Mouse (Mus musculus) CH12.LX (cell line): ENCODE results near the gene S100pbp.

ENCODE experiments used
- BHLHE40 ChIP-seq: IDR thresholded peaks from 2 replicates; pipeline ENCODE4 v1.6.1; 2011; ENCODE audit warnings: mild to moderate bottlenecking, low read depth, low read length, improper control_type of control experiment
- CTCF ChIP-seq, 2 experiments: IDR thresholded peaks in 1 of 2; conservative IDR thresholded peaks in 1 of 2; 2 replicates each; pipeline ENCODE4 v1.5.1; 2011 to 2012; ENCODE audit warnings: low read depth in 2 of 2, low read length in 2 of 2, improper control_type of control experiment in 1 of 2, inconsistent platforms in 1 of 2, mild to moderate bottlenecking in 1 of 2, moderate library complexity in 1 of 2
- MEF2A ChIP-seq: IDR thresholded peaks from 2 replicates; pipeline ENCODE4 v1.6.1; 2014; ENCODE audit warnings: low read depth, mild to moderate bottlenecking, inconsistent platforms, low read length, improper control_type of control experiment, borderline replicate concordance
- POLR2A ChIP-seq: IDR thresholded peaks from 2 replicates; pipeline ENCODE4 v1.6.1; 2011; ENCODE audit warnings: low read depth, mild to moderate bottlenecking, improper control_type of control experiment, low read length

GRCm38 (mm10) chr4:129190538-129190937 lies 1.0 kb upstream of the S100pbp start:
- TF ChIP-seq BHLHE40: no peak
- no peak for TF ChIP-seq CTCF (conservative IDR thresholded peaks at IDR 0.05 in 1 of 2, IDR thresholded peaks at IDR 0.05 in 1 of 2; ENCODE audit: low read depth in 2 of 2, low read length in 2 of 2)
- no peak for TF ChIP-seq MEF2A
- TF ChIP-seq POLR2A: no peak
